Mouse (Mus musculus) T-helper 2 cell (primary cell): ENCODE results near the gene Gramd1b.

Source experiments
- in situ Hi-C: fragments of 300-600 bp; cut with MboI, MseI; formaldehyde crosslinking; loops from one replicate; pipeline ENCODE4 v1.15.1; 2025; ENCODE audit warnings: high pct_unique_total_duplicates

The Gramd1b gene

DNA sequence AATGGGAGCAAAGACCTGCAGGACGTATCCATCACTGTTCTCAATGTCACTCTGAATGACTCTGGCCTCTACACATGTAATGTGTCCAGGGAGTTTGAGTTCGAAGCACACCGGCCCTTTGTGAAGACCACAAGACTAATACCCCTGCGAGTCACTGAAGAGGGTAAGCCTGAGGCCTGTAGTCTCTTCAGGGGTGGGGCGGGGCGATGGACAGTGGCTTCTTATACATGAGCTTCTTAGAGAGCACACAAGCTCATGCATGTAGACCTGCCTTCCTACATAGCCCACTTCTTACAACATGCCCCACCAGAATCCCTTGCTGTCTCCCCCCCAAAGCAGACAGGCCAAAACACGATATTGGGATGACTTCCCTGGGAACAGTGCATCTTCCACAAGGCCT lies 251.7 kb downstream of the Gramd1b start:
- in situ Hi-C loops = no loop called here

DNA sequence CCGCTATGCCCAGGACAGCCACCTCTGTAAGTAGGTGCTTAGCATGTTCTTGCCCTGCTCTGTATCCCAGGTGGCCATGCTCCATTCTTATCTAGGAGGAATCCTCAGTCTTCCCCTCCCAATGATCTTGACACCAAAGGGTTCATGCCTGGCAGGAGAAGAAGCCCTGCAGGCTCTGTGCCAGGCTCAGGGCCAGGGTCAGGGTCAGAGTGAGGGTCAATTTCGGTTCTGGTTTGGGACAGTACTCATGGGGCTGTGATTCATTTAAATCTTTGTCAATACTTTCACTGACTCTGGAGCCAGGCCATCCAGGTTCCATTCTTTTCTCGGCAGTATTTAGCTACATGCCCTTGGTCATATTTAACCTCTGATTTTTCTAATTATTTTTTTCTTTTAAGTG lies 253.5 kb downstream of the Gramd1b start:
- in situ Hi-C loops = no loop called here

DNA sequence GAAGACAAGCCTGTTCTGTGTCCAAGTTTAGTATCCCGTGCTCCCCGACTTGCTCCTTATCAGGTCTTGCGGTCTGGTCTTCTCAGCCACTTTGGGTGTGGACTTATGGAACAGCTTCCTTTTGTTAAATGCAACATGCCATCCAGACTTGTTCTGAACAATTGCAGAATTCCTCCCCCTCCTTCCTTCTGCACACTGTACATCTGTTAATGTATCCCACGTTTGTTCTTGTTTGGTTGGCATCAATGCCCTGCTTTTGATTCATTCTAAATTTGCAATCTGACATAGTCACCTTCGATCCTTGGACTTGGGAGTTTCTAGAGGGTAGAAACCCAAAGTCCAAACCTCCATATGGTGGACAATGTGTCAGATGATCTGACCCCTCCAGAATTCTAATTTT lies 255.3 kb downstream of the Gramd1b start:
- in situ Hi-C loops = no loop called here

DNA sequence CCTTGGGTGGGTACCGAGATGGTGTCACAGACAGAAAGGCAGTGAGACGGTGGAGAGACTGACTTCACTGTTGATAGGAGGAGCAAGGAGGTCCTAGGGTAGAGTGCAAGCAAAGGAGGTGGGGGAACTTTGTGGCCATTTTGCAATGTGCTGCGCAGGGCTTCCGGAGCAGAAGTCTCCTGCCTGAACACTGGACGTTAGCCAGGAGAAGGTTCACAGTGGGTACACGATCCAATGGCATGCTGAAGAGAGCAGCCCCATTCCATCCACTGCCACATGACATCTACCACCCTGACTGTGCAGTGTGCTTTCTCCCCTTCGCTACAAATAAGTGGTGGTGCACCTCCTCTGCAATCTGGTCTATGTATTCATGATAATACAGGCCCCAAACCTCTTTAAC lies 258.4 kb downstream of the Gramd1b start:
- in situ Hi-C loops = no loop called here

DNA sequence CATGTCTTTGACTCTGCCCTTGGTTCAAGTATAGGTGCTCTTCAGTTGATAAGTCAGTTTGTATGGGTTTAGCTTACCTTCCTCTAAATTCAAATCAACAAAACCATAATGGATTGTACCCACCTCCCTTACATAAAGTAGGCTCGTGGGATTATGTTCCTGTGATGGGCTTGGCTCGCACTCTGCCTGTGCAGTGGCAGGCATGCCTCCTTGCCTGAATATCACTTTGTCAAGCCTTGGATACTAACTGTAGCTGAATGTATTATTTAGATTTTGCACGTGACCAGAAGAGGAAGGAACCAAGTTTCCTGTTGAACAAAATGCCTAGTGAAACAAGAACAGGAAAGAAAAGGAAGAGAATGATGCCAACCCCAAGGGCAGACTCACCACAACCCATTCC lies 260.1 kb downstream of the Gramd1b start:
- in situ Hi-C loops = no loop called here

DNA sequence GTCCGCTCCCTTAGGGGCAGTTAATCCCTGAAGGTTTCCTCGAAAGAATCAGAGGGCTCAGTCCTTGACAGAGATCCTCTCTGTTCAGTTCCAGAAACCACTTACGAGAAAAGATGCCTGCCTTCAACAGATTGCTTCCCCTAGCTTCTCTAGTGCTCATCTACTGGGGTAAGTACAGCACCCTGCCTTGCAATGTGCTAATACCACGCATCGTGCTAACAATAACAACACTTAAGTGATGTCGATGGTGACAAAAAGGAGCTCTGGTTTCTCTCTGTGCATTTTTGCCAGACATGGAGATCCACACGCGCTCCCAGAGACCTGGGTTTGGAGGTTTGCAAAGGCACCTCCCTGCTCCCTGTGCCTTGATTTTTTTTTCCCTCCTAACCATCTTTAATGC lies 261.3 kb downstream of the Gramd1b start:
- in situ Hi-C loops = no loop called here

DNA sequence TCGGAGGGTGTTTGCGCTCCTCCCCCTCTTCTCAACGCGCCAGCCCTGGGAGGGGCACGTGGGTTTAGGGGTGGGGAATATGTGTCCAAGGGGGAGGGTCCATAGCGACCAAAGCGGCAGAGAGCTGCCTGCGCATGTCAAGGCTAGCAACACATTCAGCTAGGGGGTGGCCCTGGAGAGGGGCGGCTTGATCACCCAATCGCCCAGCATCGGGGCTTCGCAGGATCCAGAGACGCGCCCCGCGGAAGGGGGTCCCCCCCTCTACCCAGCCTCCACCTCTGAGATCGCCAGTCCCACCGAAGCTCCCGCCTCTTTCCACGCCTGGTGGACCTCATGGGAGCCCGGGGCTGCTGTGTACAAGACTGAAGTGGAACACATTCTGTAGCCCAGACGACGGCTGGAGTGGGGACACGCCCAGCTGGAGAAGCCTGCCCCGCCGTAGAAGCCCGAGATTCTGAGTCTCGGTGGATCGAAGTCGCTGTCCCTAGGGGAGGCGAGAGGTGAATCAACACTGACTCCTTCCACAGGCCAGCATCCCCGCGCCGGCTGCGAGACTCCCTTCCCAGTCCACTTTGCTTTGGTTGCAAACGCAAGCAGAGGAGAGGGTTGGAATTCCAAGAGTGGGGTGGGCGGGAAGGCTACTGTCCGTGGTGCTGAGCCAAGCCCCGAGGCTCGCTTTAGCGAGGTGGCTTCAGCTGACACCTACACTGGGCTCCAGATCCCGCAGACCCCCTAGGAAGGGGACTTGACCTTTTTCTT lies 261.9 kb downstream of the Gramd1b start, which contains the start of gene Scn3b:
Gene Scn3b (plus strand): TSS at position 115 of the 759 bp plus-strand sequence.
- in situ Hi-C loops = no loop called here

DNA sequence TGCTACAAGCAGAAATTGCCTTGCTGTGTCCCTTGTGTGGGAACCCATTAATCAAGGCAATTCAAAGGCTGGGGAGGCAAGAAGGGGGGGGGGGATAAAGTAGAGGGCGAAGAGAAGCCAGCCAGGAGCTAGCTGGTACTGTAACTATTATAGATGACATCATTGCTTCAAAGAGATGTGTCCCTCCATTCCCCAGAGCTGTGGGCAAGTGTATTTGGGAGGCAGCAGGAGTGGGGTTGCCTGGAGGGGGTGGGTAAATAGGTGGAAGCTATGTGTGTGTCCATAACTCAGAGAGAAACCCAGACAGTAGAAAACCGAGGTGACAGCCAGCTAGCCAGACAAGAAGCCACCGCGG lies 262.5 kb downstream of the Gramd1b start:
- in situ Hi-C loops = no loop called here

DNA sequence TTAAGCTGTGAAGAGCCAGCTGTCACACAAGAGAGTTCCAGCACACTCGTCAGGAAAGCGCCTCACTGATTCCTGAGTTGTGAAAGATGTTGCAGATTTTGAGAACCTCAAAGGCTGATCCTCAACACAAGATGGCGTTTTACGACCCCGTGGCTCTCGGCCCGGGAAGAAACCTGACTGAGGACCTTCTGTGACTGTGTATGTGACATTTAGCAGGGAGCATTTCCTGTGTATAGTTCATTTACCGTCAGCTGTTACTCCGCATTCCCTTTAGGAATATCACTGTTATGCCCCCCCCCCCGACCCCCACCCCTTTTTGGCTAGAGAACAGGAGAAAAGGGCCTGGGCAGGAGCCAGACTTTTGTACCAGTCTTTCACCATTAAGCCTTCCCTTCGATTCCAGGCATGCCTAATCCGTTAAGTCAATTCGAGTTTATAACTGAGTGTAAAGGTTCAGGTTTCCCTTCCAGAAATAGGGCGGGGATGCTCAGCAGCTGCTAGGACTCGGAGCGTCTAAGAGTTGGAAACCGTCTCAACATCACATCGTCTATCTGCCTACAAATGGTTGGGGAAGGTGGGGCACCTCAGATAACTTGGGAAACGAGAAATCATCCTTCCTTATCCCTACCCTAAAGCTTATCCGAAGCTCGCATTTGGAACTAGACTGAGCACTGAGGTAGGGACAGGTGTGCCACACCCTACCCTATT lies 263.0 kb downstream of the Gramd1b start:
- in situ Hi-C loops = no loop called here

DNA sequence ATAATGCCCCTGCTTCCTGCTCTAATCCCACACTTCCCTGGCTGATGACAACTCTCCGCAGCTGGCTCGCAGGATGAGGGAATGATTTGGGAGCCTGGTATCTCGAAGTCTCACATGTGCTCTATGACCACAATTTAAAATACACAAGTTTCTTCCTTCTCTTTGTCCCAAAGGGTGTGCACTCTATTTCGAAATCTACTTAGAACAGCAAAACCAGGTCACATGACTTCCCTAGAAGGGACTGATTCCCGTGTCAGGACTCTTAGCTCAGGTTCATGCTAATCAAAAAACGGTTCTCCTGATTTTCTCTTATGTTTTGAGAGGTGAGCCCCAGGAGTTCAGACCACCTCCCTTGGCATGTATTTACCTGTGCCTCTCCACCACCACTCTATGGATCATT lies 267.3 kb downstream of the Gramd1b start:
- in situ Hi-C loops = no loop called here

DNA sequence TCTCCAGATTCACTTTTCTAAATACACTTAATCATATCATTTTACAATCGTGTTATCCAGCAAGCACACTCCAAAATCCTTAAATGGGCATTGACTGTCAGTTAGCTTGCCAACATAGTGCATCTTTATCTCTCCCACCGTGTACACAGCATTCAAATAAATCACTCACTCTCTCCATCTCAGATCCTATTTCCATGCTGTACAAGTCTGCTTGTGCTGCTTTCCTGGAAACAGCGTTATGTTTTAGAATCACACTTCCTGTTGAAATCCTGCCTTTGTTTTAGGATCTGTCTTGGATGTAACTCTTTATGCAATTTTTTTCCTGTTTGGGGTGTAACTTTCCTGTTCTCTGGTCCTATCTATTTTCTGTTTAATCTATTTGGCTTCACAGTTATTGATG lies 278.7 kb downstream of the Gramd1b start:
- in situ Hi-C loops = no loop called here

DNA sequence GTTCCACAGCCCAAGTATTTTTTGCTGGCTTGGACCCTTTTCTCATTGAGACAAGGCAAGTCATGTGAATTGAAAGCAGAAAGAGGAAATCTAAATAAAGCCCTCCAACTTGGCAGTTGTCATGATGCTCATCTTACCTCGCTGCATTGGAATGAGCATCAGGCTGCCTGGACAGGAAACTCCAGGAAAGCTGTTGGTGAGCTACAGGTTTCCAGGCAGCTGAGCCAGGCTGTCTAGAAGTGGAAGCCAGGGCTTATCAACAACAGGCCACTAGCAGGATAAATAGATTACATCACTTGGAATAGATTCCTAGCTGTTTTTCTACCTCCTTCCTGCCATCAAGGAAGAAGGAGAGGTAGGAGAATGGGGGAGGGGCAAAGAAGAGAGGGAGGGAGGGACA lies 282.1 kb downstream of the Gramd1b start:
- in situ Hi-C loops = no loop called here

DNA sequence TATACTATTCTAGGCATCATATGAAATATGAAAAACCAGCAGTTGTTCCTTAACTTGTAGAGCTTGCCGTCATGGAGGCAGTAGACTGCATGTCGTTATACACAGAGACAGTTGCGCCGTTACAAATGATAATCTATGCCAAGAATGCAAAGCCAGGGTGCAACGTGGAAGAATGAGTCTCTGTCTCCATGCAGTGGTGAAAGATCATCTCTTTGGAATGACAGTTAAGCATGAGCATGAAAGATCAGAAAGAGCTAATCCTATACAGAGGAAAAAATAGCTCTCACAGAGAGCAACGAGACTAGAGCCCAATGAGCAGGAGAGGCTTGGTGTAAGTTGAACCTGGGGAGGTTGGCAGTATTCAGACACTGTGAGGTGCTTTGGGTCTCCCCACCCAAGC lies 284.5 kb downstream of the Gramd1b start:
- in situ Hi-C loops = no loop called here

DNA sequence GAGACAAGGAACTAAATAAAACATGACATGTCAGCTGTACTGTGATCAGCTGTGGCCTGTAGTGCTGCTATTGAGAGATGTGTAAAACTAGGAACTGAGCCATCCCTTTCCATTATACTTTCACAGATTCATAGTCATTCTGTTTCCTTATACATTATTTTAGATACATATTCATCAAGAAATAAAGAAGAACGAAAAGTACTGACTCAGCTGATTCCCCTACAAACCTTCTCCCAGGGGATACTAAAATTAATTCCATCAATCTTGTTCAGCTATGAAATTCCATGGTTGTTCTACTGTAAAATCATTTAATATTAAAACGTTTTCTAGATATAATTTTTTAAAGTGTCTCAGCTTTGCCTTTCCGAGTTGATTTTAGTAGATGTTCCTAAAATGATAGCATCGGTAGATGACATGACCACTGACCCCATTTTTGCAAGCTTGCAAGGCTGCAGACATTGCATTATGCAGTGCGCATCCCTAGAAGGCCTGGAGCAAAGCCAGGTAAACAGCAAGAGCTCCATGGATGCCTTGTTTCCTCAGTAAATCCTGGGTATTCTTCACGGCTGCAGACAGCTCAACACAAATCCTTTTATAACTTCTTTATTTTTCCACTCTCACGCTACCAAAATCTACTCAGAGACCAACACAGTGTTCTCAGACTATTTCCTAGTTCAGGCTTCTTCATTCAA lies 285.1 kb downstream of the Gramd1b start:
- in situ Hi-C loops = no loop called here

DNA sequence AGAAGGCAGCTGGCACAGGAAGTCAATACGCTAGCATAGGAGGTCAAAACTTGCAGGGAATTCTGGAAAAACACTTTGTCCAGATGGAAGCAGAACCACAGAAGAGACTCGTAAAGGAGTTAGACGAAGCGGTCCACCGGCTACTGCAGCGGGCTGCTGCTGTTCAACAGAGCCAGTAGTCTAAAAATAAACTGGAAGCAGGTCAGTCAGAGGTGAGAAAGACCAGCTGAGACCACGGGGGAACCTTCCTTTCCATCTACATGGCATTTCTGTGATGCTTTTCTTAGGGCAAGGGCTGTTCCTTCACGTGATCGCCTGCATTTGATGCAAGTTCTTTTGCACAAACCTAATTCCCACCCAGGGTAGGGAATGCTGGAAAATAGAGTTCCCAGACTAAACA lies 285.7 kb downstream of the Gramd1b start:
- in situ Hi-C loops = no loop called here
